Mouse (Mus musculus) embryonic facial prominence, embryonic 14.5 days (tissue): ENCODE measurements around the gene Naa38. TPM values are rescaled to one million over a fixed set of nuclear protein-coding genes. Genes with fewer than 3 reads are reported as not detected.
A peak's percentile ranks its signal among the peaks of the same experiment; 100 is the strongest.

Source experiments
- ATAC-seq: fragments of 200-750 bp; cut with Nextera tagmentation; 2 replicates; pipeline ENCODE4 v1.8.0; 2017; ENCODE audit warnings: low read depth, moderate number of reproducible peaks, moderate TSS enrichment
- DNase-seq: peaks from one replicate; pipeline ENCODE4 v3.0.0-alpha.2; 2015; ENCODE audit warnings: low spot score
- H3K27ac ChIP-seq: fragments of 300-500 bp; sonication (generic); replicated peaks from 2 replicates; pipeline ENCODE4 v1.5.1; 2014; ENCODE audit warnings: low read depth, mild to moderate bottlenecking, low read length, moderate library complexity
- H3K27me3 ChIP-seq: fragments of 300-500 bp; sonication (generic); replicated peaks from 2 replicates; pipeline ENCODE4 v1.6.1; 2014; ENCODE audit warnings: low read length; ENCODE audit not compliant: control insufficient read depth, insufficient read depth
- H3K36me3 ChIP-seq: fragments of 300-500 bp; sonication (generic); 2 replicates; pipeline ENCODE4 v1.6.1; 2014; ENCODE audit warnings: low read length, mixed read lengths; ENCODE audit not compliant: control insufficient read depth, insufficient read depth
- H3K4me1 ChIP-seq: fragments of 300-500 bp; sonication (generic); 2 replicates; pipeline ENCODE4 v1.6.1; 2014; ENCODE audit warnings: antibody characterized with exemption, low read length; ENCODE audit not compliant: control insufficient read depth, insufficient read depth
- H3K4me2 ChIP-seq: fragments of 300-500 bp; sonication (generic); 2 replicates; pipeline ENCODE4 v1.6.1; 2014; ENCODE audit warnings: low read depth, mild to moderate bottlenecking, low read length, moderate library complexity, mixed read lengths
- H3K4me3 ChIP-seq: fragments of 300-500 bp; sonication (generic); 2 replicates; pipeline ENCODE4 v1.5.1; 2014; ENCODE audit warnings: low read depth, mild to moderate bottlenecking, low read length
- H3K9ac ChIP-seq: fragments of 300-500 bp; sonication (generic); 2 replicates; pipeline ENCODE4 v1.6.1; 2014; ENCODE audit warnings: low read depth, mild to moderate bottlenecking, low read length, moderate library complexity, mixed read lengths
- H3K9me3 ChIP-seq: fragments of 300-500 bp; sonication (generic); 2 replicates; pipeline ENCODE4 v1.6.1; 2016; ENCODE audit warnings: low read length; ENCODE audit not compliant: control insufficient read depth
- WGBS: fragments of 180-500 bp; shearing (Covaris S2); extraction: QIAGEN DNeasy Blood & Tissue Kit; methylation state at CpG from one replicate; pipeline ENCODE4 v1.1.7; 2014; 5-methylcytosine and 5-hydroxymethylcytosine counted together
- polyA plus RNA-seq: library from polyadenylated mRNA; unstranded; fragments of >200 nt; fragmentation: Nextera tagmentation; extraction: Ambion mirVana; gene quantifications from 2 replicates; pipeline ENCODE4 v1.2.1, GENCODE M21; 2014

Gene Naa38
- polyA plus RNA-seq, 1 experiment from 2014 or later: 177 TPM

- Histone ChIP-seq H3K9ac (0 out of 2 replicates have a peak overlapping the region, but pooled peaks have one; percentile 90), H3K27ac (no peak overlapping the region), H3K4me2 (peak overlapping the region; percentile 92), H3K36me3 (peaks cover 65% of the 10 kb centered on the region), H3K27me3 (no peaks in the 10 kb centered on the region), H3K9me3 (no peaks in the 10 kb centered on the region), H3K4me1 (peaks cover 20% of the 10 kb centered on the region), H3K4me3 (no peak overlapping the region)
- DNase-seq (no peak), ATAC-seq (no peak)
- 93% methylated on average over 4 of the region's 4 CpGs for WGBS
Measured at GRCm38 (mm10) chr11:69407724-69408004, 12.4 kb downstream of the Naa38 start.

- ATAC-seq (peak; percentile 82), DNase-seq (peak; percentile 97)
- H3K27ac ChIP-seq: peak overlapping the region; percentile 97
- peaks cover 62% of the 10 kb centered on the region for H3K36me3 ChIP-seq
- H3K9ac ChIP-seq: peak overlapping the region; percentile 90
- H3K4me2 ChIP-seq: peak overlapping the region; percentile 92
- under 1% methylated on average over 32 of the region's 33 CpGs for WGBS
- no peaks in the 10 kb centered on the region for H3K9me3 ChIP-seq
- no peaks in the 10 kb centered on the region for H3K27me3 ChIP-seq
- H3K4me3 ChIP-seq: peak overlapping the region; percentile 77
- H3K4me1 ChIP-seq: peaks cover 31% of the 10 kb centered on the region
Measured at GRCm38 (mm10) chr11:69408541-69409377, 13.5 kb downstream of the Naa38 start.

GRCm38 (mm10) chr11:69409378-69410044 is 14.2 kb downstream of the Naa38 start:
- Histone ChIP-seq H3K4me1 (peaks cover 39% of the 10 kb centered on the region), H3K9ac (peak overlapping the region; percentile 90), H3K4me3 (peak overlapping the region; percentile 77), H3K4me2 (peak overlapping the region; percentile 92), H3K27me3 (no peaks in the 10 kb centered on the region), H3K36me3 (peaks cover 54% of the 10 kb centered on the region), H3K9me3 (no peaks in the 10 kb centered on the region), H3K27ac (peak overlapping the region; percentile 97)
- DNase-seq: peak; percentile 93
- ATAC-seq: peak; percentile 51
- WGBS: under 1% methylated on average over 29 of the region's 46 CpGs

- H3K9ac ChIP-seq: peak overlapping the region; percentile 90
- WGBS: 1% methylated on average over 18 of the region's 18 CpGs
- no peaks in the 10 kb centered on the region for H3K9me3 ChIP-seq
- peak overlapping the region; percentile 97 for H3K27ac ChIP-seq
- H3K36me3 ChIP-seq: peaks cover 50% of the 10 kb centered on the region
- peak overlapping the region; percentile 92 for H3K4me2 ChIP-seq
- no peak for DNase-seq
- ATAC-seq: no peak
- H3K4me3 ChIP-seq: peak overlapping the region; percentile 77
- H3K27me3 ChIP-seq: no peaks in the 10 kb centered on the region
- H3K4me1 ChIP-seq: peaks cover 44% of the 10 kb centered on the region
Measured at GRCm38 (mm10) chr11:69410045-69410309, 14.7 kb downstream of the Naa38 start.

- peak; percentile 4; the same call in 1 of the 2 replicates for ATAC-seq
- DNase-seq: peak; percentile 59
- WGBS: under 1% methylated on average over 35 of the region's 41 CpGs
- Histone ChIP-seq H3K27ac (peak overlapping the region; percentile 97), H3K4me3 (peak overlapping the region; percentile 77), H3K9ac (peak overlapping the region; percentile 90), H3K4me2 (peak overlapping the region; percentile 92), H3K9me3 (no peaks in the 10 kb centered on the region), H3K36me3 (peaks cover 44% of the 10 kb centered on the region), H3K27me3 (no peaks in the 10 kb centered on the region), H3K4me1 (peaks cover 46% of the 10 kb centered on the region)
Measured at GRCm38 (mm10) chr11:69410310-69411072, 15.2 kb downstream of the Naa38 start.

- H3K9ac ChIP-seq: peak overlapping the region; percentile 90
- WGBS: 0% methylated on average over 20 of the region's 26 CpGs
- H3K4me2 ChIP-seq: peak overlapping the region; percentile 92
- peak; percentile 44 for ATAC-seq
- H3K4me1 ChIP-seq: peaks cover 46% of the 10 kb centered on the region
- no peaks in the 10 kb centered on the region for H3K9me3 ChIP-seq
- no peaks in the 10 kb centered on the region for H3K27me3 ChIP-seq
- H3K27ac ChIP-seq: peak overlapping the region; percentile 97
- H3K36me3 ChIP-seq: peaks cover 38% of the 10 kb centered on the region
- peak; percentile 99 for DNase-seq
- H3K4me3 ChIP-seq: peak overlapping the region; percentile 77
Measured at GRCm38 (mm10) chr11:69411073-69411535, 15.8 kb downstream of the Naa38 start.

- H3K4me1 ChIP-seq: peaks cover 46% of the 10 kb centered on the region
- DNase-seq: peak; percentile 76
- H3K4me2 ChIP-seq: peak overlapping the region; percentile 92
- no peaks in the 10 kb centered on the region for H3K27me3 ChIP-seq
- peak overlapping the region; percentile 77 for H3K4me3 ChIP-seq
- H3K27ac ChIP-seq: peak overlapping the region; percentile 97
- H3K9ac ChIP-seq: peak overlapping the region; percentile 90
- no peak; the same call in 1 of the 2 replicates for ATAC-seq
- H3K36me3 ChIP-seq: peaks cover 33% of the 10 kb centered on the region
- H3K9me3 ChIP-seq: no peaks in the 10 kb centered on the region
- WGBS: 2% methylated on average over 20 of the region's 39 CpGs
Measured at GRCm38 (mm10) chr11:69411538-69412203, 16.4 kb downstream of the Naa38 start.

GRCm38 (mm10) chr11:69412548-69412947 is 17.3 kb downstream of the Naa38 start:
- H3K27ac ChIP-seq: peak overlapping the region; percentile 97
- H3K4me2 ChIP-seq: peak overlapping the region; percentile 92
- DNase-seq (no peak), ATAC-seq (no peak)
- no peaks in the 10 kb centered on the region for H3K27me3 ChIP-seq
- WGBS: 47% methylated on average over 7 of the region's 7 CpGs
- peak overlapping the region; percentile 90; the same call in 1 of the 2 replicates for H3K9ac ChIP-seq
- peaks cover 53% of the 10 kb centered on the region for H3K4me1 ChIP-seq
- no peaks in the 10 kb centered on the region for H3K9me3 ChIP-seq
- H3K36me3 ChIP-seq: peaks cover 24% of the 10 kb centered on the region
- peak overlapping the region; percentile 77 for H3K4me3 ChIP-seq
